Mouse (Mus musculus) ovary, adult 2 months (tissue): ENCODE data around the gene Tsc1. TPM values are rescaled to one million over a fixed set of nuclear protein-coding genes. Genes with fewer than 3 reads are reported as not detected.

Source experiments
- polyA plus RNA-seq: library from polyadenylated mRNA; depleted of rRNA; stranded (reverse); fragments of >200 nt; gene quantifications from 2 replicates; pipeline ENCODE4 v1.2.3, GENCODE M21; 2012; rRNA removed

Tsc1 gene
- 16.2 and 17.2 TPM in 2 replicates for polyA plus RNA-seq

DNA sequence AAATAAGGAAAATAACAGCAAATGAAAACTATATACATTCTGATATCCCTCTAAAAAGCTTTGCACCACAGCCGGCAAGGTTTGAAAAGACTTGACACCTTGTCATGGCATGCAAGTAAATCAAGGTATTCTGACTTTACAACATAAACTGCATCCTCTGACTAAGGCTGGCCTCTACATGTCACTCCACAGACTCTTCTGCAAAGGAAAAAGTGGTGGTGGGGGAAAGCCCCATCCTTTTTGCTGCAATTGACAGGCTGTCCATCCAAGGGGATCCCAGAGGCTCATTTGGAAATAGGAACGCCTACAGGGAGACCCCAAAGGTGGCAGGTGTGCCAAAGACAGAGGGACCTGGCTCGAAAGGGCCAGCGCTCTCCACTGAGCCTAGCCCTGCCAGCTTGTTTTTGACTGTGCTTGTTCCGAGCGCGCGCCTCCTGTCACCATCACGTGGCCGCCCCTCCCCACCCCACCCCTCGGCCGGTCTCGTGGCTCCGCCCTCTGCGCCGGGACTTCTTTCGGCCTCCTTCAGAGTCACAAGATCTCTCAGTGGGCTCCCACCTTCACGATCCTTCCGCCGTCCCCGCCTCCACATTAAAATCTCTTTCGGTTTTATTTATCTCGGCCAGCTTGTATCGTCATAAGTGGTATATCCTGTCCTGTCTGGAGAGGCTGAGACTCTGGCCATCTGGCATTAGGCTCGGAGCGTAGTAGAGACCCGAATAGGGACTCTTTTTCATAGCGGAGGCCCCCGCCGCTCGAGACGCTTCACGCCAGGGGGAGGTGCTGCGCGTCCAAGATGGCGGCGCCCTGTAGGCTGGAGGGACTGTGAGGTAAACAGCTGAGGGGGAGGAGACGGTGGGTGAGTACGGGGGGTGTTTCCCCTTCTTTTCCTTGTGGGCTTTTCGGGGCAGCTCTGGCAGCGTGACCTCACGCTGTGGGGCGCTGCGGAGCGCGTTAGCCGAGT lies at the start of gene Tsc1:
Gene Tsc1 (plus strand): TSS at position 768 of the 964 bp plus-strand sequence.

GRCm38 (mm10) chr2:28621664-28622171 lies 19.3 kb upstream of the Tsc1 start, which contains the start of gene Gfi1b:
TSS of gene Gfi1b (minus strand) at chr2:28621982.

DNA sequence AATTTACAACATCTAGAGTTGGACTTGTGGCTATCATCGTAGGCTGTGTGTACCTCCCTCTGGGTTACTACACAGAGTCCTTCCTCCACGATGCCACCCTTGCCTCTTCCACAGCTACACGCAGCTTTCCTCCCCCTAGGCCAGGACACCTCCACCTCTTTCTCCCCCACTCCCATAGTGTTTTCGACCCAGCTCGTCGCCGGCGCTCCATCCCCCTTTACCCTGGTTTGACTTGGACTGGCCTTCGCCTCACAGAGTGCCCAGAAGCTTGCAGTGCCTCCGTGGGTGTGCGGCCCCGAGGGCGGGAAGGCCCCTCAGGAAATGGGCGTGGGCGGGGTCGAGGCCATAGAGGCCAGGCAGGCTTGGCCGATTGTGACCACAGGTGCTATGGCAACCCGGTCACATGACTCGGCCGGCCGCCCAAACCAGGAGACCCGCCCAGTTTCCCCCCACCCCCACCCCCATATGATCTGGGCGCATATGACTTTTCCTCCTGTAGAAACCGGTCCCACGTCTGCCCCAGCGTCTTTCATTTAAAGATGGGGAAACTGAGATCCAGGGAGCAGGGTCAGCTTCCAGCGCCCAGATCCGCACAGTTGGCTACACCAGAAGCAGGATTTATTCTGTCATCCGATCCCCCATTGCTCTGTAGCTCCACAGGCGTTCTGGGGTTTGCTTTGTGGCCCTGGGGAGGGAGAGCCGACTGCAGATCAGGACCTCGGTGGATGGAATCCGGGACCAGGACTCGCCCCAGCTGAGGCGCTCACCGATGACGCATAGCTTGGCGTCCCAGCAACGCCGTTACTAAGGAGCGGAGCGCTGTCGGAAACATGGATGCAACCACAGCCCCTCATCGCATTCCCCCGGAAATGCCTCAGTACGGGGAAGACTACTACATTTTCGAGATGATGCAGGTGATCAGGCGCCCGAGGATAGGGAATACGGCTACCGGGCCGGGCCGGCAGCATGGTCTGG lies 58.6 kb downstream of the Tsc1 start, which contains the start of the genes Spaca9 and Ak8:
Gene Spaca9 (minus strand): TSS at position 367 of the 975 bp plus-strand sequence.
Gene Ak8 (plus strand): TSS at position 804 of the 975 bp plus-strand sequence.

Other genes starting within 250 kb of the Tsc1 start
- 10.8 and 12.3 TPM in 2 replicates for gene Ppp1r26, start 194.4 kb upstream of the Tsc1 start, polyA plus RNA-seq
- 11.6 and 12.0 TPM in 2 replicates for gene 1700007K13Rik, start 174.9 kb upstream of the Tsc1 start, polyA plus RNA-seq
- gene Mrps2, start 173.2 kb upstream of the Tsc1 start, polyA plus RNA-seq, result 39.8 and 60.6 TPM in 2 replicates
- 7.7 and 7.9 TPM in 2 replicates for gene Gbgt1, start 144.3 kb upstream of the Tsc1 start, polyA plus RNA-seq
- gene Gm10134, start 135.1 kb upstream of the Tsc1 start, polyA plus RNA-seq, result 0.71 TPM in 1 of 2 replicates, not detected in the other
- 94.0 and 104 TPM in 2 replicates for gene Ralgds, start 128.1 kb upstream of the Tsc1 start, polyA plus RNA-seq
- gene Cel, start 77.8 kb upstream of the Tsc1 start, polyA plus RNA-seq, result 0.20 and 0.68 TPM in 2 replicates
- gene Gtf3c5, start 57.5 kb upstream of the Tsc1 start, polyA plus RNA-seq, result 30.9 and 33.1 TPM in 2 replicates
- 0.24 and 0.32 TPM in 2 replicates for gene Gfi1b, start 19.2 kb upstream of the Tsc1 start, polyA plus RNA-seq
- gene Spaca9, start 58.5 kb downstream of the Tsc1 start, polyA plus RNA-seq, result 13.2 and 14.0 TPM in 2 replicates
- gene Ak8, start 58.9 kb downstream of the Tsc1 start, polyA plus RNA-seq, result 3.4 and 4.4 TPM in 2 replicates
- gene Gtf3c4, start 199.1 kb downstream of the Tsc1 start, polyA plus RNA-seq, result 17.3 and 20.1 TPM in 2 replicates
- gene Ddx31, start 199.2 kb downstream of the Tsc1 start, polyA plus RNA-seq, result 4.6 and 6.3 TPM in 2 replicates